Mouse (Mus musculus): ENCODE measurements around the gene Tdrd7.

GRCm38 (mm10) chr4:46073736-46074135, 108.6 kb downstream of the Tdrd7 start:
- TF ChIP-seq CTCF (IDR thresholded peaks at IDR 0.05; ENCODE audit: extremely low read depth, insufficient read depth, low read length) (no peak), POLR2A (IDR thresholded peaks at IDR 0.05; ENCODE audit: extremely low read depth, insufficient read depth, low read length) (no peak)

Data from cortical plate, adult 2 months (tissue).